Mouse (Mus musculus) heart, postnatal 0 days (tissue): ENCODE data around the gene Prkacb.

Experiments
- CTCF ChIP-seq: IDR thresholded peaks from 2 replicates; pipeline ENCODE4 v1.5.1; 2016; ENCODE audit warnings: antibody characterized with exemption, control low read depth, low read depth
- EP300 ChIP-seq: IDR thresholded peaks from 2 replicates; pipeline ENCODE4 v1.6.1; 2016; ENCODE audit warnings: antibody characterized with exemption, low read depth

- no peak for TF ChIP-seq CTCF
- no peak for TF ChIP-seq EP300
Observed at GRCm38 (mm10) chr3:146679646-146680045, 133.1 kb downstream of the Prkacb start.
